Mouse (Mus musculus): ENCODE measurements around the gene Zswim3.

DNA sequence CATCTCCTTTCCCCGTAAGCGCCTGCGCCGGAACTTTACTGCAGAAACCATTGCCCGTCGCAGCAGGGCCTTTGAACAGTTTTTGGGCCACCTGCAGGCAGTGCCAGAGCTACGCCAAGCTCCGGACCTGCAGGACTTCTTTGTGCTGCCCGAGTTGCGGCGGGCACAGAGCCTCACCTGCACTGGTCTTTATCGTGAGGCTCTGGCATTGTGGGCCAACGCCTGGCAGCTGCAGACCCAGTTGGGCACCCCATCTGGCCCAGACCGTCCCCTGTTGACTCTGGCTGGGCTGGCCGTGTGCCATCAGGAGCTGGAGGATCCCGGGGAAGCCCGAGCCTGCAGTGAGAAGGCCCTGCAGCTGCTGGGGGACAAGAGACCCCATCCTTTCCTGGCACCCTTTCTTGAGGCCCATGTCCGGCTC is 13.0 kb upstream of the Zswim3 start:
- TF ChIP-seq POLR2A (IDR thresholded peaks at IDR 0.05; ENCODE audit: insufficient read depth, low read depth, low read length) (no peak), CTCF (IDR thresholded peaks at IDR 0.05; ENCODE audit: insufficient read depth, low read depth, low read length) (no peak)
